Mouse (Mus musculus) megakaryocyte, embryonic 14.5 days (primary cell): Measurements from ENCODE around the gene Ttc9b.

ENCODE experiments used
- FLI1 ChIP-seq: IDR thresholded peaks from 2 replicates; pipeline ENCODE4 v1.6.1; 2012; ENCODE audit warnings: low read length, inconsistent platforms, mixed read lengths
- GATA1 ChIP-seq: IDR thresholded peaks from 3 replicates; pipeline ENCODE4 v1.6.1; 2012; ENCODE audit warnings: mixed read lengths, low read length, inconsistent platforms, borderline replicate concordance

DNA sequence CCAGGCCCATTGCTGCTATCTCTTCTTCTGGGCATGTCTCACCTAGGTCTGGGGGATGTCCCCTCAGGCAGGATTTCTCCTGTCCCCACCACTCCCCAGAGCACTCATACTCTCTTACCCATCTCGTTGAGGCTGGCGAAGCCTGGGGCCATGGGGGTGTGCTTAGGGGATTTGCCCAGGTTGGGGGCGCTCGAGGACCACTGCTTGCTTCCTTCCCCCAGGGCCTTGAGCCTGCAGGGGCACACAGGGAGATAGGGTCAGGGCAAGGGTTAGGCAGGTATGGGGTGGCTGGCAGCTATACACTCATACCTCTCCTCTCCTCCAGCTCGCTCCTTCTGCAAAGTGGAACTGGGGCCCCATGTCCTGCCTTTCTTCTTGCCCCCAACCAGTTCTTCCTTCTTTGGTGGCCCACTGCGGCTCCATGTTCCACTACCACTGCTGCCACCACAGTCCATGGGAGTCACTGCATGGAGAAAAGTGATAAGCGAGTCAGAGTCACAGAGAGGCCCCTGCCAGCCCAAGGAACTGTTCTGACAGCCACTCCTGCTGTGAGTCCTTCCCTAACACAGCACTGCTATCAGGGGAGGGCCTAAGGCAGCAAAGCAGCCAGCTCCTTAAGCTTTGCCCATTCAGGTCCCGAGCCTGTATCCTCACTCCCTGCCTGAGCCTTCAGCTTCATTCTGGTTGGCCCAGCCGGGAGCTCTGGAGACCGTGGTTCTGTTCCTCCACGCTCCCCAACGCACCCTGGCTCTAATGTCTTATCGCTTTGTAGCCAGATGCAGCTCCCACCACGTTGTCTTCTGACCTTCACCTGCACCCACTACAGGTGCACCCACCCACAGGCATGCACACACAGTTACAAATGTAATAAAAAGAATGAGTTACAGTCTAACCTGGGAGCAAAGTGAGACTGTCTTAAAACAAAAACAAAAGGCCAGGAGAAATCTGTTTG is 5.3 kb downstream of the Ttc9b start:
- TF ChIP-seq GATA1 (no peak), FLI1 (no peak)
